In the genomic region with DNA sequence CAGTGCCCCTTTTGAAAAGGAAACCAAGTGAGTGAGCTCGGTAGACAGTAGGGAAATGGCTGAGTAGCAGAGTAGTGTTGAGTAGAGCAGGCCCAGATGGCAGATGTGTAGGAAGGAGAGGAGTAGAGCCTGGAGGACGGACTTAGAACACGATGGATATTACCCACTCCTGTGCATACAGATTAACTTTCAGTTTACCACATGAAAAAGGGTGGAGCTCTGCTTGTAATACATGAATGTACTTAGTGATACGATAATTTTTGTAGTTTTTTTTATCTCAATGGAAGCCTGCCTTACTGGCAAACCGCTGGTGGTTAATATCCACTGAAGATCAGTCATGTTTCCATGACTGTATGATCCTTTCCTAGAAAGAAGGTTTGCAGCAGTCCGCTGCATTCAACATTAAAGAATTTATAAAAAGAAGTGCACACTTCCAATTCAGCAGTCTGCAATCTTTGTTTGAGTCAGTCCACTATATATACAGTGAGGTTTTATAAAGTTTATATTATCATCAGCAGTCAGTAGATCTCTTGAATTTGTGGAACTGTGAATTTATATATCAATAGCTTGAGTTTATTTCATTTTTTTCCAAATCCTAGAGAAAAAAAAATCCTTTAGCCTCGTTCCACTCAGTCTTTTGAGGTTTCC, we compare ENCODE assay signal across 10 mouse cellular contexts.
DNase-seq lines count a peak whose midpoint lies in the region; ATAC-seq lines count a peak whose summit lies in the region.
"Had no signal": no experiment of that assay in that cellular context is flagged by ENCODE, and none has a peak within 500 bp of the region (broad histone marks: within the 10 kb centered on the region; RNA-seq: fewer than 3 reads in every experiment).

No protein-coding gene starts in this region.

- H3K27me3 ChIP-seq in heart, embryonic 14.5 days (ENCODE audit: control insufficient read depth, insufficient read depth, low read length): no peaks in the 10 kb centered on the region
- no peaks in the 10 kb centered on the region for H3K27me3 ChIP-seq in limb, embryonic 15.5 days

- peaks cover 17% of the 10 kb centered on the region for H3K36me3 ChIP-seq in heart, embryonic 14.5 days (ENCODE audit: control insufficient read depth, insufficient read depth, low read length)
- 0 out of 2 replicates have a peak, but pooled peaks cover 2% of the 10 kb centered on the region for H3K36me3 ChIP-seq in limb, embryonic 15.5 days

- DNase-seq in heart, postnatal 4 days: no peak
- peak; percentile 46 for DNase-seq in 416B (ENCODE audit: low read depth)
- peak; percentile 74 for DNase-seq in c-Kit-negative CD71-positive TER-119-positive erythroid progenitor cells, embryonic 14.5 days (ENCODE audit: low read depth, low spot score)
- no peak for DNase-seq in neural tube, embryonic 10.5 days (ENCODE audit: extremely low spot score, low spot score)
- no peak for DNase-seq in cerebellum, postnatal 14 days
- DNase-seq in embryo, embryonic 10.5 days (ENCODE audit: low spot score): no peak
- DNase-seq: adrenal gland, adult 2 months; kidney, adult 9 months had no signal

- 57% methylated on average over 7 of the region's 7 CpGs for WGBS in heart, embryonic 14.5 days
- 43% methylated on average over 7 of the region's 7 CpGs for WGBS in limb, embryonic 15.5 days

- H3K4me3 ChIP-seq in heart, embryonic 14.5 days (ENCODE audit: control insufficient read depth in 1 of 2, insufficient read depth in 1 of 2, low read depth in 1 of 2, low read length in 2 of 2): no peak overlapping the region
- H3K4me3 ChIP-seq in limb, embryonic 15.5 days: no peak overlapping the region

- no peak for ATAC-seq in heart, embryonic 14.5 days (ENCODE audit: insufficient number of reproducible peaks, insufficient read depth, low FRiP score, low read depth)
- ATAC-seq in limb, embryonic 15.5 days (ENCODE audit: insufficient number of reproducible peaks, low FRiP score, low TSS enrichment, low read depth): no peak

- H3K27ac ChIP-seq in heart, embryonic 14.5 days (replicated peaks in 1 of 2; ENCODE audit: control insufficient read depth in 1 of 2, insufficient read depth in 1 of 2, low read depth in 2 of 2, low read length in 2 of 2): peak overlapping the region; percentile 66 to 70
- peak overlapping the region; percentile 69 for H3K27ac ChIP-seq in limb, embryonic 15.5 days

- no peaks in the 10 kb centered on the region for H3K9me3 ChIP-seq in heart, embryonic 14.5 days (ENCODE audit: control insufficient read depth, low read length)
- H3K9me3 ChIP-seq in limb, embryonic 15.5 days: no peaks in the 10 kb centered on the region

- peaks cover 2 to 22% of the 10 kb centered on the region in 2 experiments; a peak in 3 of 4 replicates for H3K4me1 ChIP-seq in heart, embryonic 14.5 days (ENCODE audit: control insufficient read depth in 2 of 2, insufficient read depth in 2 of 2, low read length in 2 of 2)
- peaks cover 2% of the 10 kb centered on the region; the same call in 1 of the 2 replicates for H3K4me1 ChIP-seq in limb, embryonic 15.5 days

- no peak overlapping the region; the same call in 1 of the 2 replicates for H3K4me2 ChIP-seq in heart, embryonic 14.5 days (ENCODE audit: low read length)
- H3K4me2 ChIP-seq in limb, embryonic 15.5 days: no peak overlapping the region

- H3K9ac ChIP-seq in heart, embryonic 14.5 days (ENCODE audit: low read length): no peak overlapping the region
- H3K9ac ChIP-seq in limb, embryonic 15.5 days: no peak overlapping the region

Comparison
In these comparisons a context has a peak if more than half of its experiments do, and no peak if none do; other contexts are left out.
1. DNase-seq: peak in 416B (single experiment) and c-Kit-negative CD71-positive TER-119-positive erythroid progenitor cells, embryonic 14.5 days (single experiment); none in heart, postnatal 4 days (single experiment), neural tube, embryonic 10.5 days (single experiment), cerebellum, postnatal 14 days (0 of 2) and embryo, embryonic 10.5 days (single experiment).